Comparison of ENCODE assay signal across 13 mouse cellular contexts in the genomic region with DNA sequence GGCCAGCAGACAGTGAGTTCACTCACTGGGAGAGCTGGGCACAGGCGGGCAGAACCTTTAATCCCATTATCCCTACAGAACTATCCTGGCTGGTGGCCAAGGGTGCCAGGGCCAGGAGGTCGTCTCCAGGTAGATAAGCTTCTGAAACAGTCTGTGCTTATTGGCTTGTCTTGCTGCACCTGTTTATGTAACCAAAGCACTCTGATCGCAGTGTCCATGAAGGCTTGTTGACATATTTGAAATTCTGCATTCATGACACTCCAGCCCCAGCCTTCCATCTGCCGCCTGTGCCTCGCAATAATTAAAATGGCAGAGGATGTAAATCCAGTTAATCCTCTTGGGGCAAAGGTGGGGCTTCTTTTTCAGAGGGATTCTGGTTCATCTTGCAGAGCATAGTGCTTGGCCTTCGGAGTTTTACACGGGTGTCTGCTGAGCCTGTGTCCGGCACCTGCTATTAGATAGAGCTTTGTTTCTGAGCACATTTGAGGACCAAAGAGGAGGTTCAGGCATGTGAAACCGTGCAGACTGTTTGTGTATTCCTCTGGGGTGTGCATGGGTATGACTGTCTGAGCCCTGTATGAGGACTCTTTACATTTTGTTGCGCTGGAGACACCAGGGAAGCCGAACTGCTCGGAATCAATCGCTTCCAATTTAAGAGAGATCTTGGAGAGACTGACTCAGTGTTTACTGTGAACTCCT.
A peak's percentile ranks its signal among the peaks of the same experiment; 100 is the strongest.
DNase-seq lines count a peak whose midpoint lies in the region; ATAC-seq and TF ChIP-seq lines count a peak whose summit lies in the region.
"Had no signal": no experiment of that assay in that cellular context is flagged by ENCODE, and none has a peak within 500 bp of the region (broad histone marks: within the 10 kb centered on the region; RNA-seq: fewer than 3 reads in every experiment).

No protein-coding gene starts in this region.

- no peaks in the 10 kb centered on the region for H3K9me3 ChIP-seq in embryonic facial prominence, embryonic 14.5 days (ENCODE audit: control insufficient read depth, low read length)
- H3K9me3 ChIP-seq in embryonic facial prominence, embryonic 10.5 days = no peaks in the 10 kb centered on the region
- H3K9me3 ChIP-seq in liver, embryonic 16.5 days (replicated peaks; ENCODE audit: control insufficient read depth, low read length) = no peaks in the 10 kb centered on the region
- no peaks in the 10 kb centered on the region for H3K9me3 ChIP-seq in liver, embryonic 12.5 days (replicated peaks)
- H3K9me3 ChIP-seq in hindbrain, postnatal 0 days (ENCODE audit: low read length) = no peaks in the 10 kb centered on the region
- H3K9me3 ChIP-seq: heart, embryonic 10.5 days; liver, embryonic 13.5 days had no signal

- intact Hi-C loops in gastrocnemius, postnatal 36 days (cut with DNase I) = no loop called here

- TF ChIP-seq CTCF in hindbrain, postnatal 0 days (IDR thresholded peaks at IDR 0.05; ENCODE audit: low read depth) = no peak

- no peak overlapping the region for H3K4me3 ChIP-seq in embryonic facial prominence, embryonic 14.5 days (ENCODE audit: low read depth, low read length)
- no peak overlapping the region for H3K4me3 ChIP-seq in embryonic facial prominence, embryonic 10.5 days
- no peak overlapping the region for H3K4me3 ChIP-seq in liver, embryonic 16.5 days (ENCODE audit: low read depth, low read length)
- no peak overlapping the region for H3K4me3 ChIP-seq in liver, embryonic 12.5 days
- H3K4me3 ChIP-seq in hindbrain, postnatal 0 days (ENCODE audit: low read length) = no peak overlapping the region
- H3K4me3 ChIP-seq: heart, embryonic 10.5 days; liver, embryonic 13.5 days had no signal

- no peaks in the 10 kb centered on the region for H3K4me1 ChIP-seq in embryonic facial prominence, embryonic 14.5 days (ENCODE audit: control insufficient read depth, insufficient read depth, low read length)
- peaks cover 20% of the 10 kb centered on the region for H3K4me1 ChIP-seq in embryonic facial prominence, embryonic 10.5 days
- H3K4me1 ChIP-seq in liver, embryonic 16.5 days (ENCODE audit: control insufficient read depth, low read depth, low read length) = no peaks in the 10 kb centered on the region
- no peaks in the 10 kb centered on the region for H3K4me1 ChIP-seq in liver, embryonic 12.5 days
- peaks cover 3% of the 10 kb centered on the region; the same call in 1 of the 2 replicates for H3K4me1 ChIP-seq in hindbrain, postnatal 0 days (ENCODE audit: insufficient read depth, low read length)
- H3K4me1 ChIP-seq: liver, embryonic 13.5 days had no signal

- 61% methylated on average over 13 of the region's 13 CpGs for WGBS in embryonic facial prominence, embryonic 14.5 days
- WGBS in embryonic facial prominence, embryonic 10.5 days = 75% methylated on average over 13 of the region's 13 CpGs
- WGBS in liver, embryonic 16.5 days (ENCODE audit: insufficient replicate concordance) = 63% methylated on average over 13 of the region's 13 CpGs
- WGBS in liver, embryonic 12.5 days (ENCODE audit: insufficient replicate concordance) = 70% methylated on average over 13 of the region's 13 CpGs
- WGBS in hindbrain, postnatal 0 days = 48% methylated on average over 13 of the region's 13 CpGs

- 0 out of 2 replicates have a peak, but pooled peaks have one; percentile 41 for ATAC-seq in embryonic facial prominence, embryonic 14.5 days (ENCODE audit: low read depth)
- peak; percentile 37; the same call in 1 of the 2 replicates for ATAC-seq in liver, embryonic 16.5 days (ENCODE audit: low read depth)
- no peak for ATAC-seq in liver, embryonic 12.5 days
- ATAC-seq in hindbrain, postnatal 0 days = 0 out of 2 replicates have a peak, but pooled peaks have one; percentile 36

- no peak overlapping the region for H3K9ac ChIP-seq in embryonic facial prominence, embryonic 14.5 days (ENCODE audit: low read depth, low read length)
- H3K9ac ChIP-seq in liver, embryonic 16.5 days (ENCODE audit: low read depth, low read length) = no peak overlapping the region
- H3K9ac ChIP-seq in liver, embryonic 12.5 days = no peak overlapping the region
- no peak overlapping the region for H3K9ac ChIP-seq in hindbrain, postnatal 0 days (replicated peaks; ENCODE audit: low read length)
- H3K9ac ChIP-seq: liver, embryonic 13.5 days had no signal

- H3K27ac ChIP-seq in embryonic facial prominence, embryonic 14.5 days (replicated peaks; ENCODE audit: low read depth, low read length) = no peak overlapping the region
- H3K27ac ChIP-seq in embryonic facial prominence, embryonic 10.5 days (replicated peaks) = no peak overlapping the region
- no peak overlapping the region for H3K27ac ChIP-seq in liver, embryonic 16.5 days (ENCODE audit: low read length)
- H3K27ac ChIP-seq in liver, embryonic 12.5 days = no peak overlapping the region
- H3K27ac ChIP-seq in hindbrain, postnatal 0 days = no peak overlapping the region
- H3K27ac ChIP-seq: heart, embryonic 10.5 days; liver, embryonic 13.5 days had no signal

- no peak overlapping the region for H3K4me2 ChIP-seq in embryonic facial prominence, embryonic 14.5 days (ENCODE audit: low read depth, low read length)
- no peak overlapping the region for H3K4me2 ChIP-seq in liver, embryonic 16.5 days (ENCODE audit: low read depth, low read length)
- H3K4me2 ChIP-seq in liver, embryonic 12.5 days = no peak overlapping the region
- H3K4me2 ChIP-seq in hindbrain, postnatal 0 days (ENCODE audit: low read depth, low read length) = no peak overlapping the region
- H3K4me2 ChIP-seq: liver, embryonic 13.5 days had no signal

- peak; percentile 57 for DNase-seq in embryonic facial prominence, embryonic 14.5 days (ENCODE audit: low spot score)
- no peak for DNase-seq in embryonic facial prominence, embryonic 10.5 days (ENCODE audit: low spot score)
- peak; percentile 36 for DNase-seq in hindbrain, postnatal 0 days (ENCODE audit: low spot score)
- peak; percentile 34 for DNase-seq in retina, adult 2 months (ENCODE audit: low read depth, low spot score)
- no peak for DNase-seq in left cerebral cortex, adult 8-10 months (ENCODE audit: low spot score in 2 of 2)
- DNase-seq in gastrocnemius, postnatal 36 days = no peak
- DNase-seq: cerebellum, adult 9-10 months; heart, postnatal 36 days; liver, embryonic 13.5 days had no signal

- no peaks in the 10 kb centered on the region for H3K27me3 ChIP-seq in embryonic facial prominence, embryonic 14.5 days (replicated peaks; ENCODE audit: control insufficient read depth, insufficient read depth, low read length)
- no peaks in the 10 kb centered on the region for H3K27me3 ChIP-seq in embryonic facial prominence, embryonic 10.5 days (replicated peaks; ENCODE audit: low read depth, poor library complexity, severe bottlenecking)
- H3K27me3 ChIP-seq in liver, embryonic 16.5 days (ENCODE audit: control insufficient read depth, insufficient read depth, low read depth, low read length) = no peaks in the 10 kb centered on the region
- H3K27me3 ChIP-seq in liver, embryonic 12.5 days (replicated peaks) = no peaks in the 10 kb centered on the region
- H3K27me3 ChIP-seq in hindbrain, postnatal 0 days (ENCODE audit: insufficient read depth, low read length) = no peaks in the 10 kb centered on the region
- H3K27me3 ChIP-seq: liver, embryonic 13.5 days; Patski had no signal

- H3K36me3 ChIP-seq in embryonic facial prominence, embryonic 14.5 days (ENCODE audit: control insufficient read depth, insufficient read depth, low read length) = no peaks in the 10 kb centered on the region
- H3K36me3 ChIP-seq in embryonic facial prominence, embryonic 10.5 days (replicated peaks) = no peaks in the 10 kb centered on the region
- H3K36me3 ChIP-seq in liver, embryonic 16.5 days (ENCODE audit: control insufficient read depth, insufficient read depth) = no peaks in the 10 kb centered on the region
- H3K36me3 ChIP-seq in liver, embryonic 12.5 days = no peaks in the 10 kb centered on the region
- no peaks in the 10 kb centered on the region for H3K36me3 ChIP-seq in hindbrain, postnatal 0 days (ENCODE audit: insufficient read depth, low read length)
- H3K36me3 ChIP-seq: heart, embryonic 10.5 days; liver, embryonic 13.5 days had no signal

Comparison
In these comparisons a context has a peak if more than half of its experiments do, and no peak if none do; other contexts are left out.
1. DNase-seq: peak in embryonic facial prominence, embryonic 14.5 days (single experiment), hindbrain, postnatal 0 days (single experiment) and retina, adult 2 months (single experiment); none in embryonic facial prominence, embryonic 10.5 days (single experiment), left cerebral cortex, adult 8-10 months (0 of 2) and gastrocnemius, postnatal 36 days (0 of 2).